Mouse (Mus musculus) CH12.LX (cell line): ENCODE results near the gene Micu2. TPM values are rescaled to one million over a fixed set of nuclear protein-coding genes. Genes with fewer than 3 reads are reported as not detected.

ENCODE experiments used
- DNase-seq: peaks from one replicate; pipeline ENCODE4 v3.0.0-alpha.2; 2013; ENCODE audit errors: extremely low read depth
- H3K27ac ChIP-seq: 2 replicates; pipeline ENCODE4 v1.5.1; 2012; ENCODE audit warnings: low read depth, mild to moderate bottlenecking, control low read depth, moderate library complexity; ENCODE audit not compliant: insufficient read depth
- H3K27me3 ChIP-seq: replicated peaks from 2 replicates; pipeline ENCODE3; 2012; ENCODE audit warnings: inconsistent platforms
- H3K36me3 ChIP-seq, 2 experiments: replicated peaks in 1 of 2; 2 replicates each; pipeline versions ENCODE3 to v1.6.1; 2012; ENCODE audit warnings: inconsistent platforms in 1 of 2, low read length in 1 of 2, mild to moderate bottlenecking in 1 of 2, mixed read lengths in 1 of 2, moderate library complexity in 1 of 2; ENCODE audit not compliant: control insufficient read depth in 1 of 2, insufficient read depth in 1 of 2
- H3K4me1 ChIP-seq, 2 experiments: 2 replicates each; pipeline ENCODE4 v1.6.1; 2012; ENCODE audit warnings: inconsistent platforms in 1 of 2, moderate library complexity in 1 of 2; ENCODE audit not compliant: insufficient read depth in 2 of 2, control insufficient read depth in 1 of 2
- H3K4me2 ChIP-seq: 2 replicates; pipeline ENCODE4 v1.6.1; 2012; ENCODE audit warnings: low read depth, mild to moderate bottlenecking, control low read depth; ENCODE audit not compliant: poor library complexity, insufficient read depth, severe bottlenecking
- H3K4me3 ChIP-seq, 3 experiments: fragments of 150-350 bp in 1 of 3; sonication (generic) in 1 of 3; replicated peaks in 1 of 3; 2 replicates each; pipeline versions ENCODE3 to v1.5.1; 2011 to 2012; ENCODE audit warnings: low read depth in 2 of 3, low read length in 2 of 3, mild to moderate bottlenecking in 2 of 3, moderate library complexity in 2 of 3, control low read depth in 1 of 3, improper control_type of control experiment in 1 of 3, inconsistent platforms in 1 of 3, mixed read lengths in 1 of 3; ENCODE audit not compliant: poor library complexity in 1 of 3
- H3K79me2 ChIP-seq: replicated peaks from 2 replicates; pipeline ENCODE4 v1.6.1; 2012; ENCODE audit warnings: mild to moderate bottlenecking, moderate library complexity; ENCODE audit not compliant: control insufficient read depth, poor library complexity, insufficient read depth, severe bottlenecking; ENCODE audit errors: extremely low read depth
- H3K9ac ChIP-seq: 2 replicates; pipeline ENCODE4 v1.6.1; 2012; ENCODE audit warnings: low read depth, mild to moderate bottlenecking, control low read depth, moderate library complexity; ENCODE audit not compliant: insufficient read depth
- H3K9me3 ChIP-seq: replicated peaks from 2 replicates; pipeline ENCODE3; 2012; ENCODE audit warnings: low read length, inconsistent platforms, mixed read lengths
- BHLHE40 ChIP-seq: IDR thresholded peaks from 2 replicates; pipeline ENCODE4 v1.6.1; 2011; ENCODE audit warnings: mild to moderate bottlenecking, low read depth, low read length, improper control_type of control experiment
- CHD1 ChIP-seq: IDR thresholded peaks from 2 replicates; pipeline ENCODE4 v1.6.1; 2012; ENCODE audit warnings: low read depth, low read length, improper control_type of control experiment, inconsistent platforms
- CHD2 ChIP-seq: IDR thresholded peaks from 2 replicates; pipeline ENCODE4 v1.6.1; 2011; ENCODE audit warnings: low read length, improper control_type of control experiment
- CTCF ChIP-seq, 2 experiments: IDR thresholded peaks in 1 of 2; conservative IDR thresholded peaks in 1 of 2; 2 replicates each; pipeline ENCODE4 v1.5.1; 2011 to 2012; ENCODE audit warnings: low read depth in 2 of 2, low read length in 2 of 2, improper control_type of control experiment in 1 of 2, inconsistent platforms in 1 of 2, mild to moderate bottlenecking in 1 of 2, moderate library complexity in 1 of 2
- ELF1 ChIP-seq: IDR thresholded peaks from 2 replicates; pipeline ENCODE4 v1.6.1; 2014; ENCODE audit warnings: low read depth, mild to moderate bottlenecking, inconsistent platforms, low read length, improper control_type of control experiment
- EP300 ChIP-seq: IDR thresholded peaks from 2 replicates; pipeline ENCODE4 v1.6.1; 2011; ENCODE audit warnings: low read length, improper control_type of control experiment
- HCFC1 ChIP-seq: IDR thresholded peaks from 2 replicates; pipeline ENCODE4 v1.6.1; 2012; ENCODE audit warnings: low read depth, mild to moderate bottlenecking, inconsistent platforms, low read length, improper control_type of control experiment
- IRF4 ChIP-seq: IDR thresholded peaks from 2 replicates; pipeline ENCODE4 v1.6.1; 2014; ENCODE audit warnings: low read depth, mild to moderate bottlenecking, inconsistent platforms, low read length, improper control_type of control experiment
- JUND ChIP-seq: conservative IDR thresholded peaks from 2 replicates; pipeline ENCODE4 v1.6.1; 2011; ENCODE audit warnings: low read depth, low read length, improper control_type of control experiment
- MAX ChIP-seq: IDR thresholded peaks from 2 replicates; pipeline ENCODE4 v1.6.1; 2011; ENCODE audit warnings: low read length, improper control_type of control experiment
- MAZ ChIP-seq: IDR thresholded peaks from 2 replicates; pipeline ENCODE4 v1.6.1; 2012; ENCODE audit warnings: low read depth, mild to moderate bottlenecking, inconsistent platforms, low read length, improper control_type of control experiment, moderate library complexity
- MEF2A ChIP-seq: IDR thresholded peaks from 2 replicates; pipeline ENCODE4 v1.6.1; 2014; ENCODE audit warnings: low read depth, mild to moderate bottlenecking, inconsistent platforms, low read length, improper control_type of control experiment, borderline replicate concordance
- MXI1 ChIP-seq: IDR thresholded peaks from 2 replicates; pipeline ENCODE4 v1.6.1; 2011; ENCODE audit warnings: mild to moderate bottlenecking, low read depth, low read length, improper control_type of control experiment
- MYC ChIP-seq: IDR thresholded peaks from 2 replicates; pipeline ENCODE4 v1.6.1; 2011; ENCODE audit warnings: low read depth, mild to moderate bottlenecking, improper control_type of control experiment, low read length
- NRF1 ChIP-seq: IDR thresholded peaks from 2 replicates; pipeline ENCODE4 v1.6.1; 2014; ENCODE audit warnings: low read depth, mild to moderate bottlenecking, inconsistent platforms, low read length, improper control_type of control experiment, moderate library complexity
- PAX5 ChIP-seq: IDR thresholded peaks from 2 replicates; pipeline ENCODE4 v1.6.1; 2012; ENCODE audit warnings: low read length, inconsistent platforms, mixed read lengths
- SIN3A ChIP-seq: IDR thresholded peaks from 2 replicates; pipeline ENCODE4 v1.6.1; 2012; ENCODE audit warnings: low read length, improper control_type of control experiment, inconsistent platforms
- SMC3 ChIP-seq: IDR thresholded peaks from 2 replicates; pipeline ENCODE4 v1.6.1; 2011; ENCODE audit warnings: low read depth, low read length, improper control_type of control experiment
- UBTF ChIP-seq: IDR thresholded peaks from 2 replicates; pipeline ENCODE4 v1.6.1; 2012; ENCODE audit warnings: low read depth, mild to moderate bottlenecking, inconsistent platforms, low read length, improper control_type of control experiment, moderate library complexity
- USF1 ChIP-seq: IDR thresholded peaks from 2 replicates; pipeline ENCODE4 v1.6.1; 2014; ENCODE audit warnings: low read depth, mild to moderate bottlenecking, inconsistent platforms, low read length, improper control_type of control experiment
- ZC3H11A ChIP-seq: IDR thresholded peaks from 2 replicates; pipeline ENCODE4 v1.6.1; 2012; ENCODE audit warnings: low read depth, mild to moderate bottlenecking, inconsistent platforms, low read length, improper control_type of control experiment
- ZMIZ1 ChIP-seq: IDR thresholded peaks from 2 replicates; pipeline ENCODE4 v1.6.1; 2012; ENCODE audit warnings: low read depth, mild to moderate bottlenecking, inconsistent platforms, low read length, improper control_type of control experiment
- ZNF384 ChIP-seq: IDR thresholded peaks from 2 replicates; pipeline ENCODE4 v1.6.1; 2012; ENCODE audit warnings: low read depth, low read length, improper control_type of control experiment, inconsistent platforms
- dilution Hi-C: fragments of 300-500 bp; cut with MboI; formaldehyde crosslinking; loops from 2 replicates; pipeline ENCODE4 v1.14.3; 2020; ENCODE audit warnings: low sequenced_read_pairs; ENCODE audit not compliant: extremely low pct_unique_long_range_greater_than_20kb, extremely low pct_ligation_motif_present
- in situ Hi-C: fragments of 300-500 bp; cut with MboI; formaldehyde crosslinking; loops from 3 replicates; pipeline ENCODE4 v1.14.3; 2019; ENCODE audit warnings: low sequenced_read_pairs, low pct_ligation_motif_present, low pct_unique_long_range_greater_than_20kb, mixed read lengths
- polyA plus RNA-seq: library from polyadenylated mRNA; unstranded; fragments of >175 nt; gene quantifications from 2 replicates; pipeline ENCODE4 v1.2.1, GENCODE M21; 2012; ENCODE audit warnings: low read depth; ENCODE audit not compliant: insufficient read length
- total RNA-seq, 2 experiments: library from RNA; depleted of rRNA; stranded (reverse); fragments of 300-350 nt in 1 of 2; fragments of >200 nt in 1 of 2; gene quantifications; 2 replicates each; pipeline ENCODE4 v1.2.3; 2012 to 2014

Gene Micu2
- total and polyA plus RNA-seq, 3 experiments, result 39.8 to 62.5 (median 52.7) TPM

- H3K9me3 ChIP-seq, result no peaks in the 10 kb centered on the region
- H3K79me2 ChIP-seq, result no peaks in the 10 kb centered on the region
- DNase-seq, result no peak
- no peaks in the 10 kb centered on the region for H3K27me3 ChIP-seq
- dilution Hi-C loops (no loop called here), in situ Hi-C loops (no loop called here)
- no peaks in the 10 kb centered on the region for H3K4me1 ChIP-seq
- no peak overlapping the region for H3K4me2 ChIP-seq
- peaks cover 26 to 57% of the 10 kb centered on the region in 2 experiments for H3K36me3 ChIP-seq
- H3K4me3 ChIP-seq, result no peak overlapping the region
- no peak overlapping the region for H3K27ac ChIP-seq
- no peak overlapping the region for H3K9ac ChIP-seq
- no peak for TF ChIP-seq NRF1
- no peak for TF ChIP-seq CHD1
- no peak for TF ChIP-seq PAX5
- no peak for TF ChIP-seq MAZ
- TF ChIP-seq SMC3, result no peak
- TF ChIP-seq ZMIZ1, result no peak
- TF ChIP-seq MXI1, result no peak
- no peak for TF ChIP-seq USF1
- no peak for TF ChIP-seq JUND
- TF ChIP-seq CTCF (conservative IDR thresholded peaks at IDR 0.05 in 1 of 2, IDR thresholded peaks at IDR 0.05 in 1 of 2; ENCODE audit: low read depth in 2 of 2, low read length in 2 of 2), result no peak
- no peak for TF ChIP-seq ZC3H11A
- no peak for TF ChIP-seq MAX
Observed at GRCm38 (mm10) chr14:57945834-57946233, 53.2 kb downstream of the Micu2 start.

GRCm38 (mm10) chr14:57937297-57937696 lies 61.8 kb downstream of the Micu2 start:
- dilution Hi-C loops, result no loop called here
- Histone ChIP-seq H3K9me3 (no peaks in the 10 kb centered on the region), H3K27ac (no peak overlapping the region), H3K27me3 (no peaks in the 10 kb centered on the region), H3K4me3 (no peak overlapping the region), H3K79me2 (no peaks in the 10 kb centered on the region), H3K36me3 (peaks cover 12 to 63% of the 10 kb centered on the region in 2 experiments), H3K9ac (no peak overlapping the region), H3K4me1 (no peaks in the 10 kb centered on the region), H3K4me2 (no peak overlapping the region)
- DNase-seq, result no peak
- TF ChIP-seq MYC (no peak), ZMIZ1 (no peak), BHLHE40 (no peak), ZNF384 (no peak), EP300 (no peak)
- in situ Hi-C loops, result no loop called here

GRCm38 (mm10) chr14:57934666-57935065 lies 64.4 kb downstream of the Micu2 start:
- Histone ChIP-seq H3K27me3 (no peaks in the 10 kb centered on the region), H3K4me1 (no peaks in the 10 kb centered on the region)
- in situ Hi-C loops, result no loop called here
- TF ChIP-seq CHD1, result no peak
- no peak for TF ChIP-seq IRF4
- TF ChIP-seq MXI1, result no peak
- TF ChIP-seq JUND, result no peak
- no peak for TF ChIP-seq SIN3A
- TF ChIP-seq MEF2A, result no peak
- TF ChIP-seq CHD2, result no peak
- TF ChIP-seq NRF1, result no peak
- TF ChIP-seq PAX5, result no peak
- TF ChIP-seq ELF1, result no peak
- no peak for TF ChIP-seq EP300
- no peak for TF ChIP-seq ZMIZ1
- TF ChIP-seq SMC3, result no peak
- no peak for TF ChIP-seq HCFC1
- no peak for TF ChIP-seq ZNF384
- TF ChIP-seq MYC, result no peak
- TF ChIP-seq UBTF, result no peak
- TF ChIP-seq, all 38 proteins: peak for 0
- Histone ChIP-seq H3K79me2 (no peaks in the 10 kb centered on the region), H3K4me3 (no peak overlapping the region), H3K4me2 (no peak overlapping the region), H3K27ac (no peak overlapping the region), H3K36me3 (peaks cover 10 to 54% of the 10 kb centered on the region in 2 experiments), H3K9ac (no peak overlapping the region), H3K9me3 (no peaks in the 10 kb centered on the region)
- DNase-seq, result no peak
- dilution Hi-C loops, result no loop called here
